Mouse (Mus musculus) forebrain, embryonic 13.5 days (tissue): ENCODE measurements around the gene Camkk2. TPM values are rescaled to one million over a fixed set of nuclear protein-coding genes. Genes with fewer than 3 reads are reported as not detected.

ENCODE experiments used
- ATAC-seq: fragments of 200-750 bp; cut with Nextera tagmentation; 2 replicates; pipeline ENCODE4 v1.8.0; 2017
- H3K27ac ChIP-seq: fragments of 300-500 bp; sonication (generic); 2 replicates; pipeline ENCODE4 v1.5.1; 2015; ENCODE audit warnings: inconsistent platforms, mild to moderate bottlenecking, moderate library complexity
- H3K27me3 ChIP-seq: fragments of 300-500 bp; sonication (generic); 2 replicates; pipeline ENCODE4 v1.6.1; 2015; ENCODE audit warnings: mild to moderate bottlenecking, inconsistent platforms
- H3K36me3 ChIP-seq: fragments of 300-500 bp; sonication (generic); 2 replicates; pipeline ENCODE4 v1.6.1; 2015; ENCODE audit warnings: mild to moderate bottlenecking, inconsistent platforms; ENCODE audit not compliant: poor library complexity, severe bottlenecking
- H3K4me1 ChIP-seq: fragments of 300-500 bp; sonication (generic); 2 replicates; pipeline ENCODE4 v1.6.1; 2015; ENCODE audit warnings: inconsistent platforms
- H3K4me2 ChIP-seq: fragments of 300-500 bp; sonication (generic); 2 replicates; pipeline ENCODE4 v1.6.1; 2015; ENCODE audit warnings: inconsistent platforms, mild to moderate bottlenecking, moderate library complexity
- H3K4me3 ChIP-seq: fragments of 300-500 bp; sonication (generic); 2 replicates; pipeline ENCODE4 v1.5.1; 2015; ENCODE audit warnings: mild to moderate bottlenecking, inconsistent platforms
- H3K9ac ChIP-seq: fragments of 300-500 bp; sonication (generic); 2 replicates; pipeline ENCODE4 v1.6.1; 2015; ENCODE audit warnings: mild to moderate bottlenecking, inconsistent platforms
- H3K9me3 ChIP-seq: fragments of 300-500 bp; sonication (generic); replicated peaks from 2 replicates; pipeline ENCODE4 v1.6.1; 2016; ENCODE audit warnings: inconsistent platforms
- WGBS: fragments of 180-500 bp; shearing (Covaris S2); methylation state at CpG from one replicate; pipeline ENCODE4 v1.1.7; 2015; 5-methylcytosine and 5-hydroxymethylcytosine counted together
- polyA plus RNA-seq: library from polyadenylated mRNA; unstranded; fragments of >200 nt; fragmentation: Nextera tagmentation; extraction: Ambion mirVana; gene quantifications from 2 replicates; pipeline ENCODE4 v1.2.1, GENCODE M21; 2015

Gene Camkk2
- polyA plus RNA-seq, 1 experiment from 2014 or later, result 41.1 TPM

DNA sequence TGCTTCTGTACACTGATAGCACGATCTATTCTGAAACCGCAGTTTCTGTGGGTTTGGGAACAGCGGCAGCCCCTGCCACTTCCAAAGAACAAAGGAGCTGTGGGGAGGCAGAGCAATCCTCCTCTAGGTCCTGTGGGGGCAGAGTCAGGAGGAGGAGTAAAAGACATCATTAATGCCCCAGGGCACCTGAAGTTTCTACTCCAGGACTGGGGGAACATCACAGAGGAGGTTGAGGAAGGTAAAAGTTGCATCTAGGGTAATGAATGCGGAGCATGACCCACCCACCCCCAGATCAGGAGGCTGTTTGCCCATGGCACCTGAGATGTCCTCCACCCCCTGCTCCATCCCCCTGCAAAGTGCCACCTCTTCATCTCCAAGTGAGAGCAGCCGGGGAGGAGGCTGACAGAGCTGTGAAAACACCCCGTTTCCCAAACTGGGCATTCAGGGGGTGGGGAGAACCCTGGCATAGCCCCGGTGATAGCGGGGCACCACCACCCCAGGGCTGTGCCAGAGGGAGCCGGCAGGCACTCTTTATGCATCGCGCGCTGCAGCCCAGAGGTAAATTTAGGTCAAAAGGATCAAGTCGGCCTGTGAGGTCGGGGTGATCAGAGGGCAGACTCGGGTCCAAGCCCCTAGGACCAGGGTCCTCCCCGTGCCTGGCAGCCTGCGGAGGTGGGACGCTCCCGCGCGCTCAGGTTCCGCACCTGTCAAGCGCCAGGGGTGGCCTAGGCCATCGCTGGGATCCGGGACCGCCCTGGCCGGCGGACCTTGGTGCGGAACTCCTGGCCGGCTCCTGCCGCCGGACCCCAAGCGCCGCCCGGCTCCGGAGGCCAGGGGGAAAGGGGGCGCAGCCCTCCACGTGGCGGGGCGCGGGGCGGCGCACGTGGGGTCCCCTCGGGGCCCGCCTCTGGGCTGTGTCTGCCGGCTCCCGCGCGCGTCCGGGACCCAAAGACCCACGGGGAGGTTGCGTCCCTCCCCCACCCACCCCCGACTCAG is 680 bp downstream of the Camkk2 start:
- H3K27me3 ChIP-seq, result no peaks in the 10 kb centered on the region
- H3K9ac ChIP-seq, result peak overlapping the region; percentile 88
- H3K27ac ChIP-seq, result peak overlapping the region; percentile 19; the same call in 1 of the 2 replicates
- no peaks in the 10 kb centered on the region for H3K9me3 ChIP-seq
- H3K36me3 ChIP-seq, result no peaks in the 10 kb centered on the region
- peak overlapping the region; percentile 96 for H3K4me2 ChIP-seq
- under 1% methylated on average over 43 of the region's 55 CpGs for WGBS
- peak; percentile 69 for ATAC-seq
- H3K4me1 ChIP-seq, result peaks cover 11% of the 10 kb centered on the region
- H3K4me3 ChIP-seq, result peak overlapping the region; percentile 83

DNA sequence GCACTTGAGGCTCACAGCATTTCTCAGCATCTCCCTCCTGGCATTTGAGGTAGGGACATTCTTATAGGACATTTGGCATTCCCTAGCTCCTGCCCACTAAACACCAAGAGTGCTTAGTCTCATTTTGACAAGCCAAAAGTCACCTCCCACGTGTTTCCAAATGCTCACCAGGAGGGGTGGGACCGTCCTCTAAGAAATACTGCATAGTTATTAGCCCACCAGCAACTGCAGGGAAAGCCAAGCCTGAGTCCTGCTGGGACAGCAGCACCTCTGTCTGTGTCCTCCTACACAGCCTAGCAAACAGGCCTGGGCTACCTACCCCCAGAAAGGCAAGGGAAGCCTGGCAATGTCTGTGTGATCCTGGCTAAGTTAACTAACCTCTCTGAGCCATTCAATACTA is 1.9 kb downstream of the Camkk2 start:
- H3K9me3 ChIP-seq, result no peaks in the 10 kb centered on the region
- H3K27me3 ChIP-seq, result no peaks in the 10 kb centered on the region
- H3K36me3 ChIP-seq, result 0 out of 2 replicates have a peak, but pooled peaks cover 5% of the 10 kb centered on the region
- no peak overlapping the region for H3K4me2 ChIP-seq
- no peak for ATAC-seq
- 51% methylated on average over 2 of the region's 2 CpGs for WGBS
- no peak overlapping the region for H3K27ac ChIP-seq
- H3K4me1 ChIP-seq, result peaks cover 11% of the 10 kb centered on the region
- no peak overlapping the region for H3K9ac ChIP-seq
- H3K4me3 ChIP-seq, result no peak overlapping the region

- 0 out of 2 replicates have a peak, but pooled peaks cover 5% of the 10 kb centered on the region for H3K36me3 ChIP-seq
- 88% methylated on average over 14 of the region's 14 CpGs for WGBS
- no peak overlapping the region for H3K4me3 ChIP-seq
- H3K9me3 ChIP-seq, result no peaks in the 10 kb centered on the region
- no peak overlapping the region for H3K4me2 ChIP-seq
- ATAC-seq, result no peak
- H3K4me1 ChIP-seq, result peaks cover 11% of the 10 kb centered on the region
- H3K9ac ChIP-seq, result no peak overlapping the region
- no peaks in the 10 kb centered on the region for H3K27me3 ChIP-seq
- H3K27ac ChIP-seq, result no peak overlapping the region
Observed at GRCm38 (mm10) chr5:122775646-122776286, 3.4 kb downstream of the Camkk2 start.

DNA sequence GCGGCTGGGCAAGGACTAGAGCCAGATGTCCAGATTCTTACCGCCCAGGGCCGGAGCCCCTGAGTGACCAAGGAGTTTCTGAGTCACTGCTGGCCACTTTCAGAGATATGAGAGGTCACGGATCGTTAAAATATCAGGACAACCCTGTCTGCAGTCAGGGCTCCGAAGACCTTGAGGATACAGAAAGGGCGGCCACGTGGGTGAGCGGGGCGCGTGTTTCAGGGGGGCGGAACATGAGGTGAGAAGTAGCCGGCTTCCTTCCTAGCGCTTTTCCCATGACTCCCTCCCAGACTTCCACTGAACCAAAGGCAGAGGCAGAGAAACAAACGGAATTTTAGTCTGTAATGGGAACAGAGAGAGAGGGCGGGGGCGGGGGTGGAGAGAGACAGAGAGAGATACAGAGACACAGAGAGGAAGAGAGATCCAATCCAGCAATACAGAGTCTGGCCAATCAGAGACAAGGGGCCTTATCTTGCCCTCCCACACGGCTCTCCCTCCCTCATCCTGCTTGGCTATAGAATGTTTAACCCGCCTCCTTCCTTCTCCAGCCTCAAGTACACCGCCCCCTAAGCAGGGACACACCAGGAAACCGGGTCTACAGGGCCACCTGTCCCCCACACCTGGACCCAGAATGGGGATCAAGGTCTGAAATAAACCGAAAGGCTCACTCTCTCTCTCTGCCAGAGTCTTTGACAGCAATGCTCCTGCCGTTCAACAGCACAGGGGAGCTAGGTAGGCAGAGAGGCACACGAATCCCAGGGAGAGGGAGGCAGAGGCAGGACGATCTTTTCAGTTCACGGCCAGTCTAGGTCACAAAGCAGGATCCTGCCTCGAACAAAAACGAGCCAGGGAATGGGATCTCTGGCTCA is 4.2 kb downstream of the Camkk2 start:
- peaks cover 11% of the 10 kb centered on the region for H3K4me1 ChIP-seq
- H3K27me3 ChIP-seq, result no peaks in the 10 kb centered on the region
- 0 out of 2 replicates have a peak, but pooled peaks cover 5% of the 10 kb centered on the region for H3K36me3 ChIP-seq
- H3K9me3 ChIP-seq, result no peaks in the 10 kb centered on the region
- H3K4me2 ChIP-seq, result no peak overlapping the region
- ATAC-seq, result no peak
- WGBS, result 82% methylated on average over 28 of the region's 28 CpGs
- H3K9ac ChIP-seq, result no peak overlapping the region
- no peak overlapping the region for H3K27ac ChIP-seq
- H3K4me3 ChIP-seq, result no peak overlapping the region

GRCm38 (mm10) chr5:122773756-122774155 is 5.5 kb downstream of the Camkk2 start:
- Histone ChIP-seq H3K4me3 (no peak overlapping the region), H3K4me1 (peaks cover 10% of the 10 kb centered on the region), H3K27ac (no peak overlapping the region), H3K9me3 (no peaks in the 10 kb centered on the region), H3K27me3 (no peaks in the 10 kb centered on the region), H3K36me3 (peaks cover 10% of the 10 kb centered on the region), H3K4me2 (no peak overlapping the region), H3K9ac (no peak overlapping the region)
- ATAC-seq, result no peak
- 77% methylated on average over 11 of the region's 11 CpGs for WGBS

GRCm38 (mm10) chr5:122771428-122771827 is 7.8 kb downstream of the Camkk2 start:
- 89% methylated on average over 9 of the region's 9 CpGs for WGBS
- no peak overlapping the region for H3K27ac ChIP-seq
- H3K27me3 ChIP-seq, result no peaks in the 10 kb centered on the region
- H3K9me3 ChIP-seq, result no peaks in the 10 kb centered on the region
- H3K4me1 ChIP-seq, result no peaks in the 10 kb centered on the region
- no peak overlapping the region for H3K9ac ChIP-seq
- H3K4me3 ChIP-seq, result no peak overlapping the region
- peaks cover 10% of the 10 kb centered on the region for H3K36me3 ChIP-seq
- ATAC-seq, result no peak
- H3K4me2 ChIP-seq, result no peak overlapping the region

- WGBS, result 88% methylated on average over 9 of the region's 10 CpGs
- H3K9ac ChIP-seq, result no peak overlapping the region
- no peak overlapping the region for H3K27ac ChIP-seq
- H3K36me3 ChIP-seq, result peaks cover 10% of the 10 kb centered on the region
- no peak overlapping the region for H3K4me3 ChIP-seq
- ATAC-seq, result no peak
- no peaks in the 10 kb centered on the region for H3K9me3 ChIP-seq
- H3K27me3 ChIP-seq, result no peaks in the 10 kb centered on the region
- H3K4me2 ChIP-seq, result no peak overlapping the region
- no peaks in the 10 kb centered on the region for H3K4me1 ChIP-seq
Observed at GRCm38 (mm10) chr5:122770806-122771261, 8.4 kb downstream of the Camkk2 start.

GRCm38 (mm10) chr5:122770304-122770703 is 8.9 kb downstream of the Camkk2 start:
- no peaks in the 10 kb centered on the region for H3K4me1 ChIP-seq
- ATAC-seq, result no peak
- H3K4me3 ChIP-seq, result no peak overlapping the region
- H3K9ac ChIP-seq, result no peak overlapping the region
- H3K27ac ChIP-seq, result no peak overlapping the region
- H3K4me2 ChIP-seq, result no peak overlapping the region
- 89% methylated on average over 7 of the region's 7 CpGs for WGBS
- no peaks in the 10 kb centered on the region for H3K27me3 ChIP-seq
- no peaks in the 10 kb centered on the region for H3K9me3 ChIP-seq
- H3K36me3 ChIP-seq, result peaks cover 10% of the 10 kb centered on the region

- Histone ChIP-seq H3K27ac (no peak overlapping the region), H3K36me3 (peaks cover 10% of the 10 kb centered on the region), H3K4me1 (no peaks in the 10 kb centered on the region), H3K27me3 (no peaks in the 10 kb centered on the region), H3K4me2 (no peak overlapping the region), H3K9ac (no peak overlapping the region), H3K4me3 (no peak overlapping the region), H3K9me3 (no peaks in the 10 kb centered on the region)
- ATAC-seq, result no peak
- 89% methylated on average over 15 of the region's 15 CpGs for WGBS
Observed at GRCm38 (mm10) chr5:122769101-122769568, 10.1 kb downstream of the Camkk2 start.

DNA sequence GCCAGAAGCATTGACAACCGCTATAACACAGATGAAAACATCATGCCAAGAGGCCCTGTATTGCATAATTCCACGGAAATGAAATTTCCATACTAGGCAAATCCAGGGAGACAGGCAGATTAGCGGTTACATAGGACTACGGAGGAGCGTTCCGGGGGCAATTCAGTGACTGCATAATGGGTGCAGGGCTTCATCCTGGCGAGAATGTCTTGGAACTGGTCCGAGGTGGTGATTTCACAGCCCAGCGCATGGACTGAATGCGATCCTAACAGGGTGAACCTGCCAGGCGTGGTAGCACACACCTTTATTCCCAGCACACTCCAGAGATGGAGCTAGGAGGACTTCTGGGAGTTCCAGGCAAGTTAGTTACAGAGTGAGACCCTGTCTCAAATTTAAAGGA is 11.9 kb downstream of the Camkk2 start:
- no peak for ATAC-seq
- Histone ChIP-seq H3K36me3 (peaks cover 21% of the 10 kb centered on the region), H3K4me1 (no peaks in the 10 kb centered on the region), H3K27ac (no peak overlapping the region), H3K9me3 (no peaks in the 10 kb centered on the region), H3K9ac (no peak overlapping the region), H3K4me2 (no peak overlapping the region), H3K4me3 (no peak overlapping the region), H3K27me3 (no peaks in the 10 kb centered on the region)
- WGBS, result 83% methylated on average over 11 of the region's 11 CpGs

DNA sequence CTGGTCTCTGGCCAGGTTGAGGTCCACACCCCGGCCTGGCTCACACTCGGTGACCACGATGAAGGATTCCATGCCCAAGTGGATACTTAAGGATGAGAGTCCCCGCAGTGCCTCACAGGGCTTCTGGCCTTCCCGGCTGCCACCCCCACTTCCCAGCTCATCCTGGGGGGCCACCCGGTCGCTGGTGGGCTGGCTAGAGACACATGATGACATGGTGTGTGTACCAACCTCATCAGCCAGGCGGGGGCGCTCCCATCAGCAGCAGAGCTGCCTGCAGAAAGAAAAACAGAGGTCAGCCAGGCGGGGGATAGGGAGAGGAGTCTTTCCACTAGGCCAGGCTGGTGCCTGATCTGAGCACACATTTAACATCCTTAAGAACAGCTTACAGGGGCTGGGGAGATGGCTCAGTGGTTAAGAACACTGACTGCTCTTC is 15.2 kb downstream of the Camkk2 start:
- Histone ChIP-seq H3K9me3 (no peaks in the 10 kb centered on the region), H3K9ac (no peak overlapping the region), H3K4me3 (no peak overlapping the region), H3K4me1 (no peaks in the 10 kb centered on the region), H3K27ac (no peak overlapping the region), H3K4me2 (no peak overlapping the region), H3K27me3 (no peaks in the 10 kb centered on the region), H3K36me3 (peaks cover 24% of the 10 kb centered on the region)
- ATAC-seq, result no peak
- 57% methylated on average over 10 of the region's 10 CpGs for WGBS
